Mouse (Mus musculus) thymus, postnatal 0 days (tissue): ENCODE measurements at regions not wholly inside any gene's neighbourhood (a gene's known extent, or its start where the extent isn't known, plus 50 kb on each side); places are given as distances from the start of the nearest gene placed in this dataset.

Experiments used
- DNase-seq: peaks from one replicate; pipeline ENCODE4 v3.0.0-alpha.2; 2015; ENCODE audit warnings: low spot score

DNA sequence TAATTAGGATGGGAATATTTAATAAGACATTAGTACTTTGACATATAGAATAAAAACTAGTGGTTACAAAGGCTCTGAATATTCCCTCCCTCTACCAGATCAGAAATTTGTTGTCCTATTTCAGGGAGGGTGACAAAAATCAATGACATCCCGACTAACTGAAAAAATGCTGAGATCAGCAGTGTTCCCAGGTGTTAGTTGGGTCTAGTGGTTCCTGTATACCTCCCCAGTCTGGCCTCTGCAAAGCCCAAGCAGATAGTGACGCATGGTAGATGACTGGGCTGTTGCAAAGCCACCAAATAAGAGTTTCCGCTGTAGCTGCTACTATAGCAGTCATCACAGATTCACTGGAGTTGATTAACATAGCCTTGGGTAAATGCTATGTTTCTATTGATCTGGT lies 59.9 kb upstream of the Gm4791 start:
- no peak for DNase-seq

DNA sequence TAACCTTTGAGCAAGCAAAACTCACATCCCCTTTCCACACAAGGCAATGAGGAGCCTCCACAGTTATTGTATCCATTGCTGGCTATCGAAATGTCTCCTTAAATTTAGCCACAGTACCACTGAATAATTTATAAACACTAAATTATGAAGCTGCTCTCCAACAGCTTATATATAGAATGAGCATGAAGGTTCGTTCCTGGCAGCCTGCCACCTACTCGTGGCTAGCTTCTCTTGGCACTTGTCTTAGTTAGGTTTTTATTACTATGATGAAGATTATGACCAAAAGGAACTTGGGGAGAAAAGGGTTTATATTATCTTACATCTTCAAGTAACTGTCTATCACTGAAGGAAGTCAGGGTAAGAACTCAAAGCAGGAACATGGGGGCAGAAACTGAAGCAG lies 72.9 kb upstream of the Gm4791 start:
- no peak for DNase-seq

DNA sequence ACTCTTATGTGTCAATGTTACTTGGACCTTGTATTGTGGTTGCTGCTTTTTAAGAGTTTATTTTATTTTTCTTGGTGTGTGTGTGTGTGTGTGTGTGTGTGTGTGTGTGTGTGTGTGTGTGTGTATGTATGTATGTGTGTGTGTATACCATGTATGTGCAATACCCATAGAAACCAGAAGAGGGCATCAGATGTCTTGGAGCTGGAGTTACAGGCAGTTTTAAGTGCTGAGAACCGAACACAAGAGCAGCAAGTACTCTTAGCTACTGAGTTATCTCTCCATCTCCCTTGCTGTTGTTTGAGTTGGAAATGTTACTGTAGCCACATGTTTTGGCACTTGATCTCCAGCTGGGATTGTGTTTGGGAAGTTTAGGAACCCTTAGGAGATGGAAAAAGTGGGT lies 78.5 kb upstream of the Gm4791 start:
- DNase-seq, result no peak

DNA sequence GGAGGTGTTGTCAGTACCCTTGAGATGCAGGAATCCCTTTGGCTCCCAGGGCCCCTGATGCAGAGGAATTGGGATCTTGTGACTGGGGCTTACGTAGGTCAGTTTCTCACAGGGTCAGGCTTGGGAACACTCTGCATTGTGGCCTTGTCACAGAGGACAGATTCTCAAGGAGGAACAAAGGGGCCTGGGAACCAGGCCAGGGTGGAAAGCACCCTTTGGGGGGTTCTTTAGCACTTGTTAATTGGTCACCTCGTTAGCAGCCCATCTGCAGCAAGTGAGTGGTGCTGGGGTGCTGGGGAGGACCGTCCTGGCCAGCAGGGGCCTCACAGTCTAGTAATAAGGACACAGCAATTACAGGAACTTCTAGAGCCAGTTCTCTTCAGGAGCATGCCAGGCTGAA lies 85.3 kb upstream of the Gm4791 start:
- DNase-seq, result no peak

DNA sequence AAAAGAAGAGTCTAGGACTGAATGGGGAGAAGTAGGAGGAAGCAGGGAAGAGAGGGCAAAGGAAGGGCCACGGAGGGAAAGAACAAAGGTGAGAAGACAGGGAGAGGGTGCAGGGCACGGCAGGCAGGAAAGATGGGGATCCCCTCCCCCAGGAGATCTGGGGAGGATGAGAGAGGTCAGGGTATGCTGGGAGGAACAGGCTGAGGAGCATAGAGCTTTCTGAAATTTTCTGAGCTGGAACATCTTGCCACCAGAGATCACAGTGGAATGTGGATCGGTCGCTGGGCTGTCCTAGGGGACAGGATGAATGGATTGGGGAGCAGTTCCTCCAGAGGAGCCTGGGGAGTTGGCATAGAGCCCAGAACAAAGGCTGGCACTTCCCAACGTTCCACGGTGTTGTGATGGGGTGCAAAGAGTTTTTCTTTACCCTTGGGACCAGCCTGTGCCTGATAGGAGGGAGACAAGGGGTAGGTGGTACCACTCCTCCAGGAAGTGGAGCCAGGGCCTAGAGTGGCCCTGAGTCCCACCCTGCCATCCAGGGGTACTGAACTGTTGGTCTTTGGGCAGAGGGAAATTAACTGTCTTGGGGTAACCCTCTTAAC lies 89.0 kb upstream of the Gm4791 start:
- no peak for DNase-seq

DNA sequence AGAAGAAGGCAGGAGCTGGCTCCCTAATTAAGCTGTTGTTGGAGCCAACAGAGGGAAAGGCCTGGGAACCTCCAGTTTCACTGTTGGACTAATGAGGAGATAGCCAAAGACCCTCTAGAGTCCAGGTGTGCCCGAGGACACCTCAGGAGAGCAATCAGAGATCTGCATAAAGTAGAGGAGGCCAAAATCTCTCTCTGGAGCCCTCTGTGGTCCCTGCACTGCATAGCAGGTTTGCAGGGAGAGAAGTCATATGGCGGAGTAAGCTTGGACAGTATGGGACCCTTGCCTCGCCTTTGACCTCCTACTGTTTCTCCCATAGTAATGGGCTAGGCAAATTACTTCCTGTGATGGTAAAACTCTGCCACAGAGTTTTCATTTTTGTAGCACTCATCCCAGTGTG lies 93.5 kb upstream of the Gm4791 start:
- no peak for DNase-seq

DNA sequence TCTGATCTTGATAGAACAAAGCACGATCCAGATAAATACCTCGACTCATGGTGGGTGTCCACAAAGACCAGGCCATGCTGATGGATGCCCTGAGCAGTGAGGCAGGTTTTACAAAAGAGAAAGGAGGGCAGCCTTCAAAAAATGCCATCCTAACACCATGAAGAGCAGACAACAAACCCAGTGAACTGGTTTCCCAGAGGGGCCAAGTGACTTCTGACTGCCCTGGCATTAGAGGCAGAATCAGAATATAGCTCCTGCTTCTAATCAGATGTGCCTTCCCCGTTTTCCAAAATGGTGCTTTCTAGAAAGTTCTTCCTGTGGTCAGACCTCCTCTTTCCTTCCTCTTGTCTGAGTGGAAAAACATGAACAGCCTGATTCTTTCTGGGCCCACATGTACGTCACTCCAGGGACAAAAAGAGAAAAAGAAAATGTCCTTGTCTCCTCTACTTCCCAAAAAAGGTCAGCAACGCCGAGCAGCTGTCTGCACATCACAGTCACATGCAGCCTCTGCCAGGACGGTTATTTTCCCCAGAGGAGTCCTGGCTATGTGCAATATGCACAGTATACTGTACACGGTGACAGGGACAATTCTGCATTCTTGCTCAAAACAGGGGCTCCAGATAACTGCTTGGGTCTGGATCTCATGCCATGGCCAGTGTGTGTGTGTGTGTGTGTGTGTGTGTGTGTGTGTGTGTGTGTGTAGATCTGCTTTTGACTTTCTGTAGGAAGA lies 94.9 kb upstream of the Gm4791 start:
- DNase-seq, result no peak

DNA sequence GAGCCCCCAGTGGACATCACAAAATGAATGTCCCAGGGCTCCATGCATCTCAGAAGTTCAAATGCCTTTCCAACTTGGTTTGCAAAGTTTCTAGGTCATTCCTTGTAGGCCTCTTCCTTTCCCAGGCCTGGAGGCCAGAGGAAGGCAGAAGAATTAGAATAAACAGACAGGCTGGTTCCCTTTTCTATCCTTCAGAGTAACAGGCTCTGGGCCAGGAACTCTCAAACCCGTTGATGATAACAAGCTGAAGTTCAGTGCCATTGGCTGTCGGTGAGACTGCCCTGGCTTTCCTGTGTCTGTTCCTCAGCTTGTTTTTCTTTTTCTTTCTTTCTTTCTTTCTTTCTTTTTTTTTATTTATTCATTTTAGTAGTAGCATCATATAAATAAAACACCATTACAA lies 99.3 kb upstream of the Gm4791 start:
- no peak for DNase-seq

DNA sequence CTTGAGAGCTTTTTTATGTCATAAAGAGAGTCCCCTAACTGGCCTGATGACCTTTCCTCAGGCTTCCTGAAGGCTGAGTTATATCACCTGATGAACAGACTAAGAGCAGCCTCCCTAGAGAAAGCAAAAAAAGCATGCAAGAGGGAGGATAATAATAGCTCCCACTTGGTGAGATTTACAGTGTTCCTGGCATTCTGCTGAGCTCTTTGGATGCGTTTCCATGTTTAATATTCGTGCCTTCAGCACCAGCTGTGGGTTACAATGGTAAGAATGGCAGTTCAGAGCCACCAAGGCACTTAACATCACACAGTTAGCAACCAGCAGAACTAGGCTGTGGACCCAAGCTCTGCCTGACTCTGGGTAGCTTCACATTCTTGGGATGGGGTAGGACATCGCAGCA lies 100.4 kb upstream of the Gm4791 start:
- no peak for DNase-seq

DNA sequence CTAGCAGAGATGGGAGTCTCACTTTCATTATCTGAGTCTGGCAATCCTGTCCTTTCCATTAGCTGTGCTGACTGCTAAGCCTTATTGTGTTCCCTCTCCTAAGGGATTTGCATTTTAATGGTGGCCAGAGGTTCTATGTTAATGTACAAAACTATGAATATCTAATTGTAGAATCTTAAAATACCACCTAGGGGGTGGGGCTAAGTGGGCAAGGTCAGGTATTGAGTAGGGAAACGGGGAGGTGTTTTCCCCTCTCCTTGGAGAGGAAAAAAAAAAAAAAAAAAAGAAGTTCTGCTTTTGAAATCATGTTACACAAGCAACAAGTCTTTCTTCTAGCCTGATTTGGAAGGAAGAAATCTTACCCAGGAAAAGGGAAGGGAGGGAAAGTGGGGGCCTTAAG lies 106.7 kb upstream of the Gm4791 start:
- no peak for DNase-seq

DNA sequence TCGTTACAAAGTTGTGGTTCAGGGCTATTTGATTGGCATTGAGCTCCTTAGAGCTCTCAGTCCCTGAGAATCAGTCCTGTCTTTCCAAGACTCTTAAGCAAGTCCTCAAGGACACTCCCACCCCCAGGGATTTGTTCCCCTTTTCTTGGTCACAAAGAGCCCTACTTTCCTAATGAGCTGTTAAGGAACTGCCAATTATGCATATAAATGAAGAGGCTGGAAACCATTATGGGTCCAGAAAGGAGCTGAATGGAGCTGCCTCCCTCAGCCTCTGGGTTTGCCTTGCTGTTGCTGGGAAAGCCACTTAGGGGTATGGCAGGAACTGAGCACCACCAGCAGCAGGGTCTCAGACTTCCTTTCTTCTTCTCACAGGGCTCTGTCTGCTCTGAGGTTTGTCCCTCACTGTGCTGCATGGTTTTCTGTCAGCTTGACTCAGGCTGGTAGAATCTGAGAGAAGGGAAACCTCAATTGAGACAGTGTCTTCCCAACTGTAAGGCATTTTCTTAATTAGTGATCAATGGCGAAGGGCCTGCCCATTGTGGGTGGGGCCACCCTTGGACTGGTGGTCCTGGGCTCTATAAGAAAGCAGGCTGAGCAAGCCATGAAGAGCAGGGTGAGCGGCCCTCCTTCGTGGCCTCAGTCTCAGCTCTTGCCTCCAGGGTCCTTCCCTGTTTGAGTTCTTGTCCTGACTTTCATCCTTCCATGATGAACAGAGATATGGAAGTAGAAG lies 108.4 kb upstream of the Gm4791 start:
- no peak for DNase-seq

DNA sequence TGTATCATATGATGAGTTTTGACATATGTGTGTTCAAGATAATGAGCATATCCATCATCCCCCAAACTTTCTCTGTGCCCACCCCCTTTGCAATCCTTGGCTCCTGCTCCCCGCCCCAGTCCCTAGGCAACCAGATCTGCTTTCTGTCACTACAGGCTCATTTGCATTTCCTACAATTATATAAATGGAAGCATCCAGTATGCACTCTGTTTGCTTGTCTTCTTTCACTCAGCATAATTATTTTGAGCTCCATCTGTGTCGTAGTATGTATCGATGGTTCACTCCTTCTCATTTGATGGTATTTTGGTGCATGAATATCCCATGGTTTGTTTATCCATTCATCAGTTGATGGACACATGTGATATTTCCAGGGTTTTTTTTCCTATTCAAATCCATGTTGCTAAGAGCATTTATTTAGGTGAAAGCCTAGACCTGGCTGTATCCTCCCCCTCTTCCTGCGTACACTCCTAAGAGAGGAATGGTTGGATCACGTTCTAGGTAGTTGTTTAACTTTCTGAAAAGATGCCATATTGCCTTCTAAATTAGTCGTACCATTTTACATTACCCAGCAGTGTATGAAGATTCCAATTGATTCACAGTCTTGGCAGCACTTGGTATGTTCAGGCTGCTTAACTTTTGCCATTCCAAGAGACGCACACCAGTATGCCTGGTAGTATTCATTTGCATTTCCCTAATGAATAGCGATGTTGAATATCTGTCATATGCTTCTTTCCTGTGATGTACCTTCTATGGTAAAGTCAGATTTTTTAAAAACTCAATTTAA lies 127.1 kb upstream of the Gm4791 start:
- no peak for DNase-seq

DNA sequence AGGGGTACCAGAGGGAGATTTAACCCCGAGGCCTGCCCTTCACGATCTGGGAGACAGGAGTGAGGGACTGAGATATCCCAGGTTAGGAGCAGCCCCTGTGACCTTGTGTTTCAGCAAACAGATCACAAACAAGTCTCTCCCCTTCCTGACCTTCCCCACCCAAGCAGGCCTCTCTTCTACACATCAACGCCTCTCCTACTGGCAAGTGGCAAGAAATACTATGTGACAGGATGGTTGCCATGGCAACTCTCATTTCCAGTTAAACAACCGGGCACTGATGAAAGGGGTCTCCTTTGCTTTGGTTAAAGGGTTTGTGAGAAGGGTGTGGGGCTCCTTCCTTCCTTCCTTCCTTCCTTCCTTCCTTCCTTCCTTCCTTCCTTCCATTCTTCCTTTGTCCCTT lies 134.6 kb upstream of the Gm4791 start:
- no peak for DNase-seq

DNA sequence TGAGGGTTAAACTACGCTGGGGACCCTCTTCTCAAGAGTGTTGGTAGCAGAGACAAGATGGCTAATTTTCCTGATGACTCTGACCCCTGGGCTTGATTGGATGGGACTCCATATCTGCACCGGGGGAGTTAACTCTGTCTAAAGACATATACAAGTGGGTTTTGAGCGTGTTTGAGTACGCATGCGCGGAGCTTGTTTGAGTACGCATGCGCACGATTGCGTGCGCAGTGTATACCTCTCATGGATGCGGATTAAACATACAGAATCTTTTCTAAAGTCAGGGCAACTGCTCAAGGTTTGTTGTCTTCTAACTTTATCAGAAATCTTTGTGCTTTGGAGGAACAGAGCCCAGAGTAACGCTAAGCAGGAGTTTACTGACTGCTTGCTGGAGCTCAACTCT lies 146.8 kb upstream of the Gm4791 start:
- no peak for DNase-seq

DNA sequence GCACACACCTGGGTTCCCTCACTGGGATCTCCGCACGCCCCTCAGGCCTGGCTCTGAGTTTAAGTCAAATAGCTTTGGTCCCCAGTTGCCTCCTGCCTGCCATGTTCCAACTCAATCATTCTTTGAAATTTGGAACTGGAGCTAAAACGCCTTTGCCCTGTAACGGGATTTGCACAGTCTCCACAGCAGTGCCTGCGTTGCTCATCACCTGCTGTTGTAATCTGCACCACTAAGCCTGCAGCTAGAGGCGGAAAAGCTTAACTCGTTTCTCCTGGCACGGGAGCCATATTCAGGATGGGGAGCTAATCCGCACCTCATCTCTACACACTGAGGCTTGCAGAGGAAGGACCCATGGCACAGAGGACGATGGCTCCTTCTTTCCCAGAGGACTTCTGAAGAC lies 147.2 kb upstream of the Gm4791 start:
- no peak for DNase-seq

DNA sequence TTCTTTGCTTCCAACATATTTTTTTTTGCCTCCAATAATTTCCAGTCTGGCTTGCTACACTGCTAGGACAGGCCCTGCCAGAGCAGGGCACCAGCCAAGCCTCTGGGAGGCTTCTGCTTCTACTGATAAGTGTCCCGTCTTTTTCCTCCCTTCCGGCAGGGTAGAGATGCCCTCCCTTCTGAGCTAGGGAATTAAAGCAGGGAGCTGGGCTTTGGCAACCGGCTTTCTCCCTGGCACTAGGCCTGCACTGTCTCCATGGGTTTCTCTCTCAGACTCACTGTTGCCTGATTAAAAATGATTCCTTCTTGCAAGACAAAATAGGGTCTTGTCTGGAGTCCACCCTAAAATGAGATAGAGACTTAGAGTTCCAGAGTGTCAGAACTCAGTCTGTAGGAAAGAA lies 153.3 kb upstream of the Gm4791 start:
- DNase-seq, result no peak

DNA sequence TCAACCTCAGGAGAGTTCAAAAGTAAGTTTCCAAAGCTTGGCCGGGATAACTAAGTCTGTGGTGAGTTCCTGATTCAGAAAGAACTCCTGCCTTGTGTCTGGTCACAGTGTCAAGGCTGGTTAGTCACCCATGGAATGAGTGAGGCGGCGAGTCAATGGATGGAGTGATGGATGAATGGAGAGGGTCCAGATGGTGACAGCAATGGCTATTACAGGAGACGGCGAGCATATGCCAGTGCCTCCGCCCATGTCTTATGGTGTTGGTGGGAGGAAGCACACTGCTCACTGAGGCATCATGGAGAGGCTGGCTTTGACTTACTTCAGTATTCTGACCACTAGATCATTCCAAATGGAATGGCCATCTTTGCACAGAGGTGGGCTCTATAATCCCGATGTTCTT lies 154.8 kb upstream of the Gm4791 start:
- no peak for DNase-seq

DNA sequence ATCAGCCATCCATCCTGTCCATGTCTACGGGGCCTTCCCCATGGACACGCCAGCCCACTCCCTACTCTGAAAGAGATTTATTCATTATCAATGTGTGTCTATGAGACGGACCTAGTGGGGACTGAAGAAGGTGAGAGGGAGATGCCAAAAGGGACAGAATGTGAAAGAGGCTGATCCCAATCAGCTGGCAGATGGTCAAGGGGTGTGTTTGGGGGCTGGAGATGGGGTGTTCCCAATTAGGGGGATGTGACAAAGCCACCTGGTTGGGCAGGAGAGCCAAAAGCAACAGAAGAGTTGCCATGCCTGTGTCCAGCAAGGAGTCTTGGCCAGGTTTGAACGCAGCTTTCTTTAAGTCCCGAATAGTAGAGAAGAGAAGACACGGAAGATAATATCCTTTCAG lies 157.0 kb upstream of the Gm4791 start:
- no peak for DNase-seq

DNA sequence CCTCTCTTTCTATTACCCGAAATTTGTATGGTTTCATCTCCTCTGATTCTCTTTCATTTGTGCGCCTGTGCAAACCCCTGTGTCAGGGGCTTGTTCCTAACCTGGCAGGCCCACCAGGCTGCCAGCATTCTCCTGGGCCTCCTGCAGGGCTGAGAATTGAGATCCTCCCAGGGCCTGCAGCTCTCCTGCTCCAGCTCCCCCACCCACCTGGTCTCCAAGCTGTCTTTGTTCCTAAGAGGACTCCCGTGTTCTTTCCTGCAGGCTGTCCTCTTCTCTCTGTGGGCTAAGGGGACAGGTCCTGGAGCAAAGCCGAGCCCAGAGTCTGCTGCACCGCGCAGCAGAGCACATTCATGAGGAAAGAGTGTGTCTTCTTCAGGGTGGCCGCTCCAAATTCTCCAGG lies 163.3 kb upstream of the Gm4791 start:
- no peak for DNase-seq

DNA sequence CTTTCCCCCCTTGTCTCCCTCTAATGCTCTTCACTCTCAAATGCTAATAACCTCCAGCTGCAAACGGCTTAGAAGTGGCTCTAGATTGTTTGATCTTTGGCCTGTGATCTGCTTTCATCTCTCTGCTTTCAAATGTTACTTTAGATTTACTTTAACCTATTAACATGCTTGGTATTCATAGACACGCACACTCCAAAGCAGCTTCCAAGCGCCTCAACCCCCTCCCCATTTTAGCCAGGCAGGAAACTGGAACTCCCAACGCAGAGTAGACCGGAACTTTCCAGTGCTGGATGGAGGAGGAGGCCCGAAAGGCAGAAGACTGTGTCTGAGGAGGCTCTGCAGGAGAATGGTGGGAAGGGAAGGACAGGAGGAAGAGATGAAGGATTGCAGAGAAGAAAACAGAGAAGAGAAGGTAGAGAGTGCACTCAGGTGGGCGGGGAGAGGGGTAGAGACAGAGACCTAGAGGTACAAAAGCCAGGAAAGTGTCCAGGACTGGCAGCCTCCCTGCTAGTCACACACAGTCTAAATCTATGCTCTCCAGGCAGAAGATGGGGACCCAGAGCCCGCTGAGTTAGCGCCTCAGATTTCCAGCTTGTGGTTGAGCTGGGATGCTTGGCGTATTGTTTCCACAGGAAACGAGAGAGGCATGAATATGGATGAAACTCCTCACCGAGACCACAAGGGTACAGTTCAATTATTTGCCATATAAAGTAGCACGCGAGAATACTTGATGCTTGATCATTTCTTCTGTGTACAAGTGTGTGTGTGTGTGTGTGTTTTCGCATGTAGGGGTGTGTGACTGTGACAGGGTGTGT lies 167.6 kb upstream of the Gm4791 start:
- DNase-seq, result no peak

DNA sequence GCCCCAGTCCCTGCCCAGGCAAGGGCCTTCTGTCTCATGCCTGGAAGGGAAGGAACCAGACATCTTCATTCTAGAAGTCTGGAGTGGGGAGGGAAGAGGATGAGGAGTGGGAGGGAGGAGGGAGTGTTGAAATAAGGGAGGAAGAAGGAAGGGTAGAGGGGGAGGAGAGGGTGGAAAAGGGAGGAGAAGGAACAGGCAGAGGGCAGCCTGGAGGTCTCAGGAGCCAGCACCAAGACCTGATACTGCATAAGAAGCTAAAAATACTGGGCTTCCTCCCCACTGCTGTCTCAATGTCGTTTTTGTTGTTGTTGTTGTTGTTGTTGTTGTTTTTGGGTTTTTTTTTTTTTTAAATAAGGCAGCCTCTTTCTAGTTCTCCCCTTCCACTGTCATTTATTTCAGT lies 168.2 kb upstream of the Gm4791 start:
- no peak for DNase-seq
